Mouse (Mus musculus): Measurements from ENCODE around the gene Sec14l5.
"Not testable (repeated sequence)": the region's sequence is repeated elsewhere in the genome, so short reads cannot be mapped to it uniquely, and the experiment has no call there.

Sec14l5 gene

DNA sequence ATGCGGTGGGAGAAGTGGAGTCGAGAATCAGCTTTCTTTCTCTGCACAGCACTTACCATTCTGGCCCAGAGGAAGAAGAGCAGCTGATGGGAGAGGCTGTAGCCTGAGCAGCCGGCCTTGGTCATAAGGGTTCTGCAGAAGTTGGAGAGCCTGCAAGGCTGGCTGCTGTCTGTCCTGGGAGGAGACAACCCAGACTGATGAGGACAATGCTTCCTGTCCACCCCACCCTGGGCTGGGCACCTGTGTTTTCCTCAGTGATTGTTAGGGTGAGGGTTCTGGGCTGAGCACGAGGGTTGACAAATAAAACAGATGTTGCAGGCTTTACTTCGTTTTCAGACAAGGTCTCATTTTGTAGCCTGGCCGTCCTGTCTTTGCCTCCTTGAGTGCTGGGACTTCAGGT, 69.8 kb downstream of the Sec14l5 start:
- no peak for DNase-seq (ENCODE audit: low spot score)

DNA sequence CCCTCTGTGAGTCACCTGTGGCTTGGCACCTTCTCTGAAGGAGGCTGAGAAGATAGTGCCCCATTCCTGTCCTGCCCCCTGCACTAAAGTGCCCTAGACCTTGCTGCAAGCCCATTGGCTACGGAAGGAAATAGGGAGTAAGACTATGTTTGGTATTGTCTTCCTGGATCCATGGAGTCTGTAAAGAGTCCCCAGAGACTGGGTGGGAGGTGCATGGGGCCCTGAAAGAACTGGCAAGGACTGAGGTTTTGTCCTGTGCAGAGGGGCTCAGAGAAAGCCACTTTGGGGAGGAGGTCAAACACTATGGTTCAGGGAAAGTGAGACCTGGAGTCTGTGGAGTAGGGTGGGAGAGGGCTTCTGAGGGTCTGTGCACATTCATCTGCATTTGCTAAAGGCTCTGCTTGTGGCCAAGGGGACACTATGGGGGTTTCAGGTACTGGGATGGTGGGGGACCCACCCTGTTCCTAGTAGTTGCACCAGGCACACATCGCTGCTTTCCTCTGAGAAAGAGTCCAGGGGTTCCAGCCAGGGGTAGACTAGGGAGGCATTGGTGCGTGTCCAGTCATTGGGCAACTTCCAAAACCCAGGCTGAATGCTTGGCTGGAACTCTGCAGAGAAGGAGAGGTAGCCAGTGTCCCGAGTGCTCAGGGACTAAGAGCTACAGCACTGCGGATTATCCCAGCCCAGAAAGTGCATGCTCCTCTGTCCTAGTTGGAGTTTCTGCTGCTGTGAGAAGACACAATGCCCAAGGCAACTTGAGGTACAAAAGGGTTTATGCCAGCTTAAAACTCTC, 70.6 kb downstream of the Sec14l5 start:
- no peak for DNase-seq (ENCODE audit: low spot score)

DNA sequence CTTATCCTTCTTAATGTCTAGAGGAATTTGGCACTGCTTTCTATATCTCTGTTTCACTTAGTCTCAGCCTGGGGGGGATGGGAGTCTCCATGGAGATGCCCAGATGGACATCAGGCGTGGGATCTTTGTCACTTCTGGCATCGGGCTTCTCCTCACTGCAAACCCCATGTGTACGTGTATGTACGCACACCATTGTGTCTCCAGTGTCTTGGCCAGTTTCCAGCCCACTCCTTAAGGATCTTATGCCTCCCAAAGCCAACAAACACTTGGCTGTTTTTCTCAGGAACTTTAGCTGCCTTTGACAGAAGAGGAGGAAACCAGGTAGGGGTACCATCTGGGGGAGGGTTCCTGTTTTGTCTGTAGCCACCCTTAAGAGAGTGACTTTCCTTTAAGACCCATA, 74.5 kb downstream of the Sec14l5 start:
- DNase-seq (ENCODE audit: low spot score): no peak

DNA sequence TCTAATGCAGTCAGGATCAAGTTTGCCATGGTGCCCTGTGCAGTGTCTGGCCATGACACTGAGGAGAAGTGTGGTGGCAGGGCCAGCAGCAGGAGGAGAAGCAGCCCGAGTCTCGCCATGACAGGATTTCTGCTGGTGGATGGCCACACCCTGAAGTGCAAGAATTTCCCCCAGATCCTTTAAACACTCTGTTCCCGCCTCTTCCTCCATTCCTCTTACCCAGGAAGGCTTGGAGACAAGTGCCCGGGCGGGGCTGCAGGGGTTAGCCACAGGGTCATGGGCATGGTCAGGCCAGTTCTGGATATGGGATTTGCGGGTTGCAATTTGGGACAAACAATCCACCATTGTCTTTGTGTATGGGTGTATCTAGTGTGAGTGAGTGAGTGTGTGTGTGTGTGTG, 75.2 kb downstream of the Sec14l5 start, which contains the start of gene AU021092:
TSS of gene AU021092 (minus strand) at position 160 of the 400 bp plus-strand sequence.
- DNase-seq (ENCODE audit: low spot score): no peak

DNA sequence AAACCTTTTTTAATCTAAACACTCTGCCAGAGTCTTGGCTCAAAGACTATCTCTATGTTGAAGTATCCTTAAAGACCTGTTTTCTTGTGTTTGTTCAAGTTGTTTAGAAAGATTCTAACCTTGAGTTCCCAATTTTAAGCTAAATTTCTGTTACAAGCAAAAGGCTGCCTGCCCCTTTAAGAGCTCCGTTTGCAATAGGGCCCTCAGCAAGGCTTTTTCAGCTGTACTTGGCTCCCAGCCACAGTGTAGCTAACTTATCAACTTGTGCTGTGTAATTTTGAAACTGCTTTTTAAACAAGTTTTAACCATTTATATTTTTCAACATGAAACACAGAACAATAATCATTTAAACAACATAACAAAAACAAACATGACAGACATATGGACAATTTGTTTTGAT, 79.6 kb downstream of the Sec14l5 start:
- not testable (repeated sequence) for DNase-seq (ENCODE audit: low spot score)

DNA sequence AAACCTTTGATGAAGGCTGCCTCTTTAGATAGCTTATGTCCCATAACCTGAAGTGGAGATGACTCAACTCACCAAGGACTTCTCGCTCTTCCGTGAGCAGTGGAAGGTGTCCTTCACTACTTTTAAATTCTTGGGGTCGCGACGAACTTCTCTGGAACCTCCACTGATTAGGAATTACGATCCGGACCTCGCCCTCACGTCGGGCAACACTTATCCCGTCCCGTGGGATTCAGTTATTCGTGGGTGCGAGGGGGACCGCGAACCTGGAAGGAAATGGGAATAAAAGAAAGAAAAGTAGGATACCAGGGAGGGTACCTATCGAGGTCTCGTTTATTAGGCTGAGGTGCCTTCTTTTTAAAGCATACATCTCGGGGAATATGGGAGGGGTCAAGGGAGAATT, 80.6 kb downstream of the Sec14l5 start:
- DNase-seq (ENCODE audit: low spot score): not testable (repeated sequence)

DNA sequence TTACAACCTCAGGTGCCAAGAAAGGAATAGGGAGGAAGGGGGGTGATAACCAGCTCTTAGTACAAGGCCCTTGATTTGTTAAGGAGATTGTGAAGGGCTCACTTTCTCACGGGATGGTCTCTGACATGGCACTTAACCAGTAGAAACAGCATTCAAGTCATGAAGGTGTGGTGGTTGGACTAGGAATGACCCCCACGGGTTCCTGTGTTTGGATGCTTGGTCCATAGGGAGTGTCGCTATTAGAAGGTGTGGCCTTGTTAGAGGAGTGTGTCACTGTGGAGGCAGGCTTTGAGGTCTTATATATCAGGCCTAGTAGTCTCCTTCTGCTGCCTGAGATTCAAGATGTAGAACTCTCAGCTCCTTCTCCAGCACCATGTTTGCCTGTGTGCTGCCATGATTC, 81.2 kb downstream of the Sec14l5 start:
- not testable (repeated sequence) for DNase-seq (ENCODE audit: low spot score)

DNA sequence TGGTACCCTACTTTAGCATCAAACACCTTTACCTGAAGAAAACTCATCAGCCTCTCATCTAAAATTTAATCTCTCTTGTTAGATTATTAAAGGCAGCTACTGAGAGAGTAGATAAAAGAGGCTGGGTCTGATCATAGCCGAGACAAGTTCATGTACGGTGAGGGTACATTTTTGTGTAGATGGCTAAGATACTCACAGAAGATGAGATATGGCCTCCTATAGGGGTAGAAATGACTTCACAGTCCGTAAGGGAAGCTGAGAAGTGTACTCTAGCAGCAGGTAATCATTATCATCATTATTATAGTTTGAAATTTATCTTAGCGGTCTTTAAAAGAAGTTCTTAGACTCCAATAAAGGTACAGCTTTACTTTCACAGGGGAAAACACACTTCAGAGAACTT, 86.1 kb downstream of the Sec14l5 start:
- DNase-seq (ENCODE audit: low spot score): no peak

DNA sequence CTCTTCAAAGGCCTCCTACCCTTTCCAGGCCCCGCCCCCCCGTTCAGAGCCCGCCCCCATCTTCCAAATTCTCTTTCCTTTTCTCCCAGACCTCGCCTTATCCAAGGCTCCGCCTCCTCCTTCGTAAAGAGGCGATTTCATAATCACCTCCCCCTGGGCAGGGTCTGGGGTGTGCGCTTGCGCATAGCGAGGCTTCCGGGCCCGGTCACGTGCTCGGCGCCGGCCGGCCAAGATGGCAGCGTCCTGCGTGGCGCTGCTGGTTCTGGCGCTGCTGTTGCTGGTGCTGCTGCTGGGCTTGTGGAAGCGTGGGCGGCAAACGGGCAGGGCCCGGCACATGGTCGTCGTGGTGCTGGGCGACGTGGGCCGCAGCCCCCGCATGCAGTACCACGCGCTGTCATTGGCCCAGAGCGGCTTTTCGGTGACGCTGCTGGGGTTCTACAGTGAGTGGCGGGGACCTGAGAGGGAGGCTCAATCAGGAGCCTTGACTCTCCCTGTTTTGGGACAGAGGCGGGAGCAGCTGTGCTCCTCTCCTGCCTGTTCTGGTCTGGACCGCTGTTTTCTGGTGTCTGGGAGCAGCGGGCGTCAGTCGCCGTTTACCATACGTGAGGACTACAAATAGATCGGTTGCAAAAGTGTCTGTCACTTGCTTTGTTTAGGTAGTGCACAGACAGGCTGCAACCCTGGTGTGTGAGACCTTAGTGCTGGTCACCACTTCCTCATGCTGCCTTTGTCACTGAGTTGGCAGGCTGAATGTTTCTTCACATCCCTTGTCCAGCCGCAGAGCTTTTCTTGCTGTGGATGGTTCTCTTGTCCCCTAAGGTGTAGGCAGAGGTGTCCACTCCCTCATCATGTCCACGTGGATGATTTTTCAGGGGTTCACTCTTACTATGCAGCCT, 86.8 kb downstream of the Sec14l5 start, which contains the start of gene Alg1:
TSS of gene Alg1 (plus strand) at position 204 of the 896 bp plus-strand sequence.
- peak; percentile 97 for DNase-seq (ENCODE audit: low spot score)

All from testis, postnatal 10 days (tissue).